Mouse (Mus musculus) cerebral cortex, adult 2 months (tissue): ENCODE data around the gene Krtap17-1.

Experiments used
- WGBS: fragments of 180-500 bp; shearing (Covaris S2); methylation state at CpG from one replicate; pipeline ENCODE4 v1.1.7; 2018; 5-methylcytosine and 5-hydroxymethylcytosine counted together

Krtap17-1 gene

DNA sequence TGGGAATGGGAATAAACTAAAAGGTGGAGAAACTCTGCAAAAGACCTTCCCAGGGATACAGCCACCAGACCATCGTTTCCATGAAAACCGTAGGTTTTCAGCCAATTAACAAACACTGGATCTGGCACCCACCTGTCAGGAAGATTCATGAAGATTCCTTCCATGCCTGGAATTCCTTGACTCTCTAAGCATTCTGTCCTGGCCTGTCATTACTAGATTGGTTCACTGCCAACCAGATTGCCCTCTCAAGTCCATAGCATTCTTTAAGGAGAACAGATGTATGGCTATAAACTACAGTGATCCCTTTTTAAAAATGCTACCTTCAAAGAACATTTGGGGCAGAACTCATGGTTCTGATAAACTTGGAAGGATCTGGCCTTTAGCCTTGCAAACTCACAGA, 27.8 kb downstream of the Krtap17-1 start:
- 83% methylated on average over 2 of the region's 2 CpGs for WGBS

DNA sequence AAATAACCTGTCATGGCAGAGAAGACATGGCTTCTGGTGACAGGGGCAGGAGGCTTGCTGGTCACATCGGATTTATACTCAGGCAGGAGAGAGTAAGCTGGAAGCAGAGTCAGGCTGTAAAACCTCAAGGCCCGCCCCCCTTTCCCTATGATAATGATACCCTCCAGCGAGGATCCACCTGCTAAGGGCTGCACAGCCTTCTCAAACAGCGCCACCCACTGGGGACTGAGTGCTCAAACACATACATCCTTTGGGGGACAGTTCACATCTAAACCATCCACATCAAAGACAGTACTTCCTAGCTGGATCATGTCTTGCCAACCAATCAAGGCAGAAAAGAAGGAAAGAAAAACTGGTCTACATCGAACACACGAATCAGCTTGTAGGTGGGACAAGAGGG, 29.6 kb downstream of the Krtap17-1 start:
- 65% methylated on average over 6 of the region's 6 CpGs for WGBS

DNA sequence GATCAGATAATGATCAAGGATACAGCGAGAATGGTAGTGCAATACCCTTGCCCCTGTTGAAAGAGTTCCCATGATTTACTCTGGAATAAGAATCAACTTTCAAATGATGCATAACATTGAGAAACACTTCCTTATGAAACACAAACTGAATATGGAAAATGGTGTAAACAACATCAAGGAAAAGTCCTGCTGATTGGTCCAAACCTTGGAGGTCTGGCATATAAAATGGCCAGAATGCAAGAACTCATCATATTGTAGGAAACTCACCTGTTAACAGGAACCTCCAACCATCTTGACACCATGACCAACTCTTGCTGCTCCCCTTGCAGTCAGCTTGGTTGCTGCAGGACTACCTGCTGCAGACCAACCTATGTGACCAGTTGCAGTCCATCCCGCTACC, 45.6 kb downstream of the Krtap17-1 start, which contains the start of gene Krtap9-5:
Gene Krtap9-5, plus strand, starts transcription at position 301 of the 400 bp plus-strand sequence.
- 93% methylated on average over 2 of the region's 2 CpGs for WGBS
